Mouse (Mus musculus): ENCODE data around the gene Med11.
"Not testable (repeated sequence)": the region's sequence is repeated elsewhere in the genome, so short reads cannot be mapped to it uniquely, and the experiment has no call there.

Med11 gene

DNA sequence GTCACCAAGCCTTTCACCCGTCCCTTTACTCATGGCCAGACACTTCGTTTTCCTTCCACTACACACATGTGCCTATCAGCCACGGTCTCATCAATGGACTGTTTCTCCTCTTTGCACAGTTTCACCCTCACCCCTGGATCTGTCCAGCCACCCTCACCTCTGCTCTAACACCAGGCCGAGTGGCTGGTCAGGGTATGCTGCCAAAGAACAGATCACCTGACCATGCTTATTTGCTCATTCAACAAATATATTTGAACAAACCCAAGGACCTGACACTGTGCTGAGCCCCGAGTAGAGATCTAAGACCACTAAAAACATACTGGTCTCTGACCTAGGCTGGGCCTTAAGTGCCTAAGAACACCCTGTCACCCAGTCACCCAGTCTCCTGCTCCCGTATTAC, 7.1 kb upstream of the Med11 start:
- no peak for DNase-seq (ENCODE audit: low read depth in 1 of 2, low spot score in 2 of 2)

GRCm38 (mm10) chr11:70446756-70447155, 5.0 kb upstream of the Med11 start:
- DNase-seq (ENCODE audit: low read depth in 1 of 2, low spot score in 2 of 2), result peak in 1 of 2 experiments; percentile 25

DNA sequence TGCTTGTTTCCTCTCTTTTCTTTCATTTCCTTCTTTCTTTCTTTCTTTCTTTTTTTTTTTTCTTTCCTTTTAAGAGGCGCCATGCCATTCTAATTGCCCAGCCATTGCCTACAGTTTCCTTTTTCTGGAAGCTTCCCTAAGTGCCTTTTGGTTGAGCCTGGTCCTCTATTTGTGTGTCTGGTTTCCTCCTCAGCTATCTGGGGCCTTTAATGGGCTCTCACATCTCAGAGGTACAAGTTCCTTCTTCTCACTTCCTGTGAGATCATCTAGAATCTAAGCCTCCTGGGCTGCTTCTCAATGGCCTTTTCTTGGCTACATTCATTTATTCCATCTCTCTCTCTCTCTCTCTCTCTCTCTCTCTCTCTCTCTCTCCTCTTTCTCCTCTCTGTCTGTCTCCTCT, 4.3 kb upstream of the Med11 start:
- no peak for DNase-seq (ENCODE audit: low read depth in 1 of 2, low spot score in 2 of 2)

- no peak for DNase-seq (ENCODE audit: low read depth in 1 of 2, low spot score in 2 of 2)
Observed at GRCm38 (mm10) chr11:70450926-70451325, 793 bp upstream of the Med11 start.

DNA sequence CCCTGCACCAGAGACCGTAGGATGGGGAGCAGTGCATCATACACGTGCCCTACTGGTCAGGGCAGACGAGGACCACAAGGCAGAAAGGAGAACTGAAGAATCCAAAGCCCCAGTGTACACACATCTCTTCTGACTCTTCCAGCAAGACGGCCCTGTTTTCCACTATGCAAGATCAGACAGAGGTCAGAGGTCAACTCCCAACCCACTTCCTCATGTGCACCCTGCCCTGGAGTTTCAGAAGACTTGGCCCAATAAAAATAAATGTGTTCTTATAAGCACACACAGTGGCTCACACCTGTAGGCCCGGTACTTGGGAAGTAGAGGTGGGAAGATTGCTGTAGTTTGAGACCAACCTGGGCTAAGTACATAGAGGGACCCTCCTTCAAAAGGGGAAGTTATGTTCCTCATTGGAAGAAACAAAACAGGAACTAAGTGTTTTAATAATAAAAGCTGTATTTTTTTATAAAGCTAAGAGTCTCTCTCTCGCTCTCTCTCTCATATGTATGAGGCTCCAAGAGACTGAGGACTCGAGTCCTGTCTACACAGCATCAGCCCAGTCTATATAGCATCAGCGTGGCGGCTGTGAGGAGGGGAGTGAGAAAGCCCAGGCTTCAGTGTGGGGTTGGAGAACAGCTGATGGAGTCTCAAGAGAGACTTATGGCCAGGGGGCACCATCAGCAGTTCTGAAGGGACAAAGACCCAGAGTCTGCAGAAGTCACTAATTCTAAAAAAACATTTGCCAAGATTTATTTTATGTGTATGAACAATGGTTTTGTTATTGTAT, 1.7 kb downstream of the Med11 start:
- peak; percentile 58 to 74 for DNase-seq (ENCODE audit: low read depth in 1 of 2, low spot score in 2 of 2)

DNA sequence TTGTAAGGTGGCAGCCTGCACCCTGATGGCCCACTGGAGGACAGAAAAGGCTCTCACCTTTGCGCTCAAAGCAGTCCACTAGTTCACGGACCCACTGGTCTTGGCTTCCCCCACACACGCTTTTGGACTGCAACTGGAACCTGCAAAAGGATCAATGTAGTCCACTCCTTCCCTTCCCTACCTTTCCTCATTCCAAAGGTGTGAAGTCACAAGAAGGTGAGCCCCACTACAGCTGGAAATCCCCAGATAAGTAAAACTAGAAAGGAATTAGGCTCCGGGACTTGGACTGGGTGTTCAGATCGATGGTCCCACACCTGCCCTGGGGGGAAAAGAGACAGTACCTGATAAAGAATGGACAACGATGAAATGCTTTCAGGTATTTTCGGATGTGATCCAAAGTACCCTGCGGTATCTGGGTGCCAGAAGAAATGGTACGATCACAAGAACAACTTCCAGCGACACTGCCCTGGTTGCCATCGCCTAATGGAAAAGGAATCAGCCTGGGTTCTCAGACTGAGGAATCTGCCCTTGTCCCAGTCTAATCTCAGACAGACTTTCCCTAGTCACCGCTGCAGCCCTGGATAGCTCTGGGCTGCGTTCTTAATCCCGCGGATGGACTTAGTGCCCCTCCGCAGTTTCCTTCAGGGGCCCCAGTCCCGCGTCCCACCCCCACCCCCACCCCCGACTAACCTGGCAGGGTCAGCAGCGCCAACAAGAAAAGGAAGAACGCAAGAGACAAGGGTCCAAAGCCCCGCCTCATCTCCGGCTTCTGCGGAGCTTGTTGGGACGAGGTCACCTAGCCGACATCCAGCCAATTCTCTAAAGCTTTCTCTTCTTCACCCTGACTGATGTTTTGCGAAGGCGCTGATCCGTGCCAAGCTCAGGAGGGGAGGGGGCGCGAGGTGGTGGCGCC, 7.2 kb downstream of the Med11 start, which contains the start of gene Zmynd15:
Gene Zmynd15 (plus strand): TSS at position 746 of the 913 bp plus-strand sequence.
- DNase-seq (ENCODE audit: low read depth in 1 of 2, low spot score in 2 of 2), result no peak

GRCm38 (mm10) chr11:70459601-70460101, 7.9 kb downstream of the Med11 start, which contains the start of gene Cxcl16:
Cxcl16 (minus strand) TSS chr11:70459984.
- DNase-seq (ENCODE audit: low read depth in 1 of 2, low spot score in 2 of 2), result peak in 1 of 2 experiments; percentile 49

- DNase-seq (ENCODE audit: low read depth in 1 of 2, low spot score in 2 of 2), result no peak
Observed at GRCm38 (mm10) chr11:70463970-70464369, 12.3 kb downstream of the Med11 start.

DNA sequence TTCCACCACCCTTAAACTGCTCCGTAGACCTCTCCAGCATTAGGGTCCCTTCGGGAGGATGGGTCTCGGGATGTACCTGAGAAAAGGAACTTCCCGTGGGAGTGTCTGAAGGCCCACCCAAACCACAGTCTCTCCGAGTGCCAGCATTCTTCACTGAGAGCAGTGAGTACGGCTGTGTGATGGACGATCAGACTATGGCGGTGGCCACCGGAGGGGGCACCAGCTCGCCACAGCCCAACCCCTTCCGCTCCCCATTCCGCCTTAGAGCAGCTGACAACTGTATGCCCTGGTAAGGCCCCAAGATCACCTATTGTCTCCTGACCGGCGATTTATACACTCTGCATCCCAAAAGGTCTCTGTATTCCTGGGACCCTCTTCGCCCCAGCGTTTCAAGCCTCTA, 13.5 kb downstream of the Med11 start:
- no peak for DNase-seq (ENCODE audit: low read depth in 1 of 2, low spot score in 2 of 2)

- DNase-seq (ENCODE audit: low read depth in 1 of 2, low spot score in 2 of 2), result no peak
Observed at GRCm38 (mm10) chr11:70465824-70466223, 14.1 kb downstream of the Med11 start.

DNA sequence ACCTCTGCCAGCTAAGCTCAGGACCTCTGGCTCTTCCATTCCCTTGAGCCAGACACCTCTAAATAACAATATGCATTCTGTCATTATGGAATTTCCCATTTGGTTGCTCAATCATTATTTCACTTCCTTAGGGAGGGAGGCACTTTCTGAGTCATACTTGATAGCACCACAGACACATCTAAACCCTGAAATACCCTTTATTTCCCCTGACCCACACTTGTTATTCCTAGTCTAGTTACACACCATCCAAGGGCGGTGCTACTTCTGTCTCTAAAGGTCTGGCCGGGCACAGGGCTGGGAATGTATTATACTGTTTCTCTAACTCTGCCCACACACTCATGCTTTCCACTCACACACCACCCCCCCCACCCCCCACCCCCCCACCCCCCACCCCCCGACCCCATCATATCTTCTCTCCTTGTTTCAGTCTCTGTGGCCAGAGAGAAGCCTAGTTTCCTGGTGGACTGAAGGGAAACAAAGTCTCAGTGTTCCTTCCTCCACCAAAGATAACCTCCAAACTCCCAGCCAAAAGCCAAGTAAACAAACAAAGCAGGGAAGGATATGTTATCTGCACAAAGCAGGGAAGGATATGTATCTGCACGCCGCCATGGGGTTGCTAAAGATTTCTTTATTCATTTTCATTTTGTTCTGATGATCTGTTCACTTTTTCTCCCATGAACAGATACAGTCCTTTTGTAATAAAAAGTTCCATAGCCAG, 16.3 kb downstream of the Med11 start:
- DNase-seq (ENCODE audit: low read depth in 1 of 2, low spot score in 2 of 2), result no peak

- no peak for DNase-seq (ENCODE audit: low read depth in 1 of 2, low spot score in 2 of 2)
Observed at GRCm38 (mm10) chr11:70469764-70470163, 18.0 kb downstream of the Med11 start.

- no peak for DNase-seq (ENCODE audit: low read depth in 1 of 2, low spot score in 2 of 2)
Observed at GRCm38 (mm10) chr11:70472716-70473115, 21.0 kb downstream of the Med11 start.

GRCm38 (mm10) chr11:70473291-70473690, 21.6 kb downstream of the Med11 start:
- DNase-seq (ENCODE audit: low read depth in 1 of 2, low spot score in 2 of 2), result not testable (repeated sequence)

DNA sequence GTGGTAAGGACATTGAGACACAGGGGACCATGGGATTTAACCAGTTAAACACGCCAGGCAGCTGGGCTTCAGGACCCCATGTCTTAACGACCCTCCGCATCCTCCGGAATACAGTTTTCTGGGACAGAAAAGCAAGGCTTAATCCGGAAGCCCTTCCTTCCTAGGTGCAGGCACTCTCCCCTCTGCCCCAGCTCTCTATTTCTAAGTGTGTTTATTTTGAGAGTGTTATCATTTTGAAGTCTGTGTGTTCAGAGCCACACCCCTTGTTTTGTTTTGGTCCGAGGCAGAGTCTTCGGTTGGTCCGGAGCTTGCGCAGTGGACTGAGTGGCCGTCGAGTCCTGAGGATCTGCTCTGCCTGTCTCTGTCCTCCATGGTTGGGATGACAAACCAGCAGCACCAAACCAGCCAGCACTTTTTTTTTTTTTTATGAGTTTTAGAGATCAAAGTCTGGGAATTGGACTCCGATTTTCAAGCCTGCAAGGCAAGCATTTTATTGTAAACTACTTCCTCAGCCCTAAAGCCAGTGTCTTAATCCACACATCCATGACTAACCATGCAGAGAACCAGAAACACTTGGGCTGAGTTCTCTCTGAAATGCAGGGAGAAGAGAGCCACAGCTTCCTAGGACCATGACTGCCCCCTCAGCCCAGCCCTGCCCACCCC, 23.3 kb downstream of the Med11 start:
- DNase-seq (ENCODE audit: low read depth in 1 of 2, low spot score in 2 of 2), result no peak

DNA sequence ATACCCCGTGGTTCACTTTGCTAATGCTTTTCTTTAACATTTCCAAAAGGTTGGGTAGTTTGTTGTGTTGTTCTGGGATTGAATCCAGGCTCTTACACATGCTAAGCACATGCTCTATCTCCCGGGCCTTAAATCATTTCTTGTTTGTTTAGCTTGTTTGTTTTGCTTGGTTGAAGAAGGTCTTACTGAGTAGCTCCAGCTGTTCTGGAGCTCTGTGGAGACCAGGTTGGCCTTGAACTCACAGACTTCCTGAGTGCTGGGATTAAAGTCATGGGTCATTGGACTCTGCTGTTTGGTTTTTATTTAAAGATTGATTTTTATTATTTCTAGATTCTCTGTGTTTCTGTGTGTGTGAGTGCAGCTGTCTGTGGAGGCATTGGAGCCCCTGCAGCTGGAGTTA, 33.8 kb downstream of the Med11 start:
- DNase-seq (ENCODE audit: low read depth in 1 of 2, low spot score in 2 of 2), result no peak

DNA sequence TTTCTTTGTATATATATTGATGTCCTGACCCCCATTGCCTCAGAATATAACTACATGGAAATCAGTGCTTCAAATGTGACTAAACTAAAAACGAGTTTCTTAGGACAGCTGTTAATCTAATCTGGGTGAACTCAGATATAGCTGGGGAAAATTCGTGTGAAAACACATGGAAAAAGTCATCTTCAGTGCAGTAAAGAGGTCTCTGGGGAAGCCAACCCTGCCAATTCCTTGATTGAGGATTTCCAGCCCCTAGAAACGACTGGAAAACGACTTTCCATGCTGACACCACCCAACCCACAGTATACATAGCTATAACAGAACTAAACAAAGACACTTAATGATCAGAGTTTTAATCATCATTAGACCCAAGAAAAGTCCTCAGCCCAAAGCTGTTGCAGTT, 36.1 kb downstream of the Med11 start:
- no peak for DNase-seq (ENCODE audit: low read depth in 1 of 2, low spot score in 2 of 2)

- no peak for DNase-seq (ENCODE audit: low read depth in 1 of 2, low spot score in 2 of 2)
Observed at GRCm38 (mm10) chr11:70489138-70489537, 37.4 kb downstream of the Med11 start.

GRCm38 (mm10) chr11:70489684-70490083, 38.0 kb downstream of the Med11 start:
- DNase-seq (ENCODE audit: low read depth in 1 of 2, low spot score in 2 of 2), result peak; percentile 67 to 74
